Mouse (Mus musculus): Measurements from ENCODE around the gene Cdkn1a. TPM values are rescaled to one million over a fixed set of nuclear protein-coding genes. Genes with fewer than 3 reads are reported as not detected.

Gene Cdkn1a
- polyA plus RNA-seq, 1 experiment from 2014 or later: 34.8 TPM

- 84% methylated on average over 13 of the region's 13 CpGs for WGBS
- Histone ChIP-seq H3K4me3 (no peak overlapping the region), H3K27me3 (replicated peaks) (peaks cover 2% of the 10 kb centered on the region; the same call in 1 of the 2 replicates), H3K4me1 (peaks cover 22% of the 10 kb centered on the region), H3K9ac (no peak overlapping the region), H3K4me2 (replicated peaks) (no peak overlapping the region), H3K9me3 (no peaks in the 10 kb centered on the region), H3K27ac (no peak overlapping the region), H3K36me3 (no peaks in the 10 kb centered on the region)
- no peak for ATAC-seq (ENCODE audit: low FRiP score, low read depth)
These were observed 16.7 kb upstream of the Cdkn1a start for GRCm38 (mm10) chr17:29074085-29074484.

GRCm38 (mm10) chr17:29076235-29076634 is 14.5 kb upstream of the Cdkn1a start:
- ATAC-seq (ENCODE audit: low FRiP score, low read depth): no peak
- no peaks in the 10 kb centered on the region for H3K9me3 ChIP-seq
- H3K36me3 ChIP-seq: no peaks in the 10 kb centered on the region
- no peak overlapping the region for H3K4me2 ChIP-seq (replicated peaks)
- 90% methylated on average over 8 of the region's 8 CpGs for WGBS
- H3K9ac ChIP-seq: no peak overlapping the region
- H3K27ac ChIP-seq: no peak overlapping the region
- peaks cover 26% of the 10 kb centered on the region for H3K4me1 ChIP-seq
- H3K27me3 ChIP-seq (replicated peaks): peaks cover 13% of the 10 kb centered on the region
- H3K4me3 ChIP-seq: no peak overlapping the region

GRCm38 (mm10) chr17:29077786-29078509 is 12.8 kb upstream of the Cdkn1a start:
- Histone ChIP-seq H3K4me1 (peaks cover 22% of the 10 kb centered on the region), H3K27me3 (replicated peaks) (peaks cover 18% of the 10 kb centered on the region), H3K4me3 (no peak overlapping the region), H3K27ac (no peak overlapping the region), H3K9ac (no peak overlapping the region), H3K36me3 (no peaks in the 10 kb centered on the region), H3K4me2 (replicated peaks) (peak overlapping the region; percentile 43), H3K9me3 (no peaks in the 10 kb centered on the region)
- 23% methylated on average over 14 of the region's 14 CpGs for WGBS
- no peak; the same call in 1 of the 2 replicates for ATAC-seq (ENCODE audit: low FRiP score, low read depth)

DNA sequence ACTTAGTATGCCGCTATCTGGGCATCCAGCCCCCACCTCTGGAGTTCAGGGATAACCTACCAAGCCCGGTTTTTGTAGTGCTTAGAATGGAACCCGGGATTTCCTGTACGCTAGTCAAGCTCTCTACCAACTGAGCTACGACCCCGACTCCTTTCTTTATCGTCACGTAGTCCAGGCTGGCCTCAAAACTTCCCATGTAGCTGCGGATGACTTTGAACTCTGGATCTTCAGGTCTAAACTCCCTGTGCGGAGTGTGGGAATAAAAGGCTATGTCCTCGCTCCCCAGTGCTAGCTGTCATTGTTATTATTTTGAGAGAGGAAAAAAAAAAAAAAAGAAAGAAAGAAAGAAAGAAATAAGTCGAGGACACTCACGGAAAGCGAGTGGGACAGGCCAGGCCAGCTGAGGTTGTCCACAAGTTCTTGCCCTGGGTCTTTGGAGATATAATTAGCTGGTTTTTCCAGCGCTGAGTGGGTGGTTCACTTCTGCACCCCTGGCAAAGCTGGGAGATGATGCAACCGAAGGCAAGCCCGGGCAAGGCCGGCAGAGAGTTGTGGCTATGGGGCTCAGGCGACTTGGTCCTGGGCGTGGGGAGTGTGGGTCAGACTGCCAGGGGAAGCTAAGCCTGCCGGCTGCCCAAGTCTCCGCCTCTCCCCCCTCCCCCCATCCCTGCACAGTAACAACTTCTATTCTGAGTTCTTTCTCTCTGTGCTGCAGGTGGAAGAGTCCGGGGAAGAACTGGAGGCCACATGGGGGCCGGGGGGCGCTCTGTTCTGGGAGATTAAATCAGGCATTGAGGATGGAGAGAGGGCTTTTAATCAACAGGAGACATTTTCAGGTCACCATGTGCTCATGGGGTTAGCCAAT is 12.0 kb upstream of the Cdkn1a start:
- Histone ChIP-seq H3K27ac (no peak overlapping the region), H3K4me3 (no peak overlapping the region), H3K9ac (no peak overlapping the region), H3K4me2 (replicated peaks) (peak overlapping the region; percentile 43), H3K27me3 (replicated peaks) (peaks cover 18% of the 10 kb centered on the region), H3K4me1 (peaks cover 22% of the 10 kb centered on the region), H3K9me3 (peaks cover 4% of the 10 kb centered on the region; the same call in 1 of the 2 replicates), H3K36me3 (no peaks in the 10 kb centered on the region)
- WGBS: 8% methylated on average over 25 of the region's 25 CpGs
- no peak for ATAC-seq (ENCODE audit: low FRiP score, low read depth)

- Histone ChIP-seq H3K27ac (no peak overlapping the region), H3K27me3 (replicated peaks) (peaks cover 18% of the 10 kb centered on the region), H3K36me3 (no peaks in the 10 kb centered on the region), H3K9me3 (peaks cover 4% of the 10 kb centered on the region; the same call in 1 of the 2 replicates), H3K4me2 (replicated peaks) (peak overlapping the region; percentile 46), H3K4me1 (peaks cover 22% of the 10 kb centered on the region), H3K9ac (no peak overlapping the region), H3K4me3 (no peak overlapping the region)
- 1% methylated on average over 23 of the region's 23 CpGs for WGBS
- 0 out of 2 replicates have a peak, but pooled peaks have one; percentile 37 for ATAC-seq (ENCODE audit: low FRiP score, low read depth)
These were observed 9.8 kb upstream of the Cdkn1a start for GRCm38 (mm10) chr17:29080758-29081617.

DNA sequence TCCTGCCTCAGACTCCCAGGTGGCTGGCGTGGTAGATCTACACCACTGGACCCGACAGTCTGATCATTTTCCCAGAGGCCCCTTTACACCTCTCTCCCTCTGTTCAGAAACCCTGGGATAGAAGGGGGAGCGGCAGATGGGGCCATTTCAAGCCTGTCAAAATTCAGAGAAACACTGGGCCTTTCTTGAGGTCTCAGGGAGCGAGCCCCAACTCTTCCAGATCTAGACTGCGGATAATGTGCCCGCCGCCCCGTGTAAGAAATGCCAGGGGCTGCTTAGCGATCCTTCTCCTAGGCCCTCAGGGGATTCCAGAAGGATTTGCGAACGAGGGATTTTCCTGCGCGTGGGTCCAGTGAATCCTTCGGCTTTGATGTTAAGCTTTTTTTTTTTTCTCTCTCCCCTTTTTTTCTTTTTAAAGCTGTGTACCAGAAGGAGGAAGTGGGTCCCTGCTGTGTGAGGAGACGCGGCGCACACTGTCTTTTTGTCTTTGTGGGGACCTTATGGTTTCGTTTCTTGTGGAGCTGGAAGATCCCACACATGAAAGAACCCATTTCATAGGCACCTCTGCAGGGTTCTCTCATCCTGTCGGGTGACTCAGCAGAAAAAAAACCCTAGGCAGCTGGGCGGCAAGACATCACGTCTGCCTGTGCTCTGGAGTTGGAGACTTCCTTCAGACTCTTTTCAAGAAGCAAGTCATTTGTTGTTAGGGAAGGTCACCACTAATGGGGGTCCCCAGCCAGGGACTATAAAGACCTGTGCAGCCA is 9.0 kb upstream of the Cdkn1a start:
- H3K27ac ChIP-seq: no peak overlapping the region
- H3K27me3 ChIP-seq (replicated peaks): peaks cover 18% of the 10 kb centered on the region
- peak overlapping the region; percentile 35; the same call in 1 of the 2 replicates for H3K9ac ChIP-seq
- peaks cover 22% of the 10 kb centered on the region for H3K4me1 ChIP-seq
- no peak for ATAC-seq (ENCODE audit: low FRiP score, low read depth)
- no peaks in the 10 kb centered on the region for H3K36me3 ChIP-seq
- H3K4me3 ChIP-seq: no peak overlapping the region
- peaks cover 4% of the 10 kb centered on the region; the same call in 1 of the 2 replicates for H3K9me3 ChIP-seq
- H3K4me2 ChIP-seq (replicated peaks): peak overlapping the region; percentile 46
- WGBS: 5% methylated on average over 21 of the region's 21 CpGs

GRCm38 (mm10) chr17:29083586-29083985 is 7.2 kb upstream of the Cdkn1a start:
- Histone ChIP-seq H3K27me3 (replicated peaks) (peaks cover 18% of the 10 kb centered on the region), H3K9ac (no peak overlapping the region), H3K4me3 (no peak overlapping the region), H3K4me2 (replicated peaks) (no peak overlapping the region), H3K27ac (no peak overlapping the region), H3K4me1 (peaks cover 13% of the 10 kb centered on the region), H3K36me3 (no peaks in the 10 kb centered on the region), H3K9me3 (peaks cover 4% of the 10 kb centered on the region; the same call in 1 of the 2 replicates)
- 95% methylated on average over 8 of the region's 8 CpGs for WGBS
- no peak for ATAC-seq (ENCODE audit: low FRiP score, low read depth)

DNA sequence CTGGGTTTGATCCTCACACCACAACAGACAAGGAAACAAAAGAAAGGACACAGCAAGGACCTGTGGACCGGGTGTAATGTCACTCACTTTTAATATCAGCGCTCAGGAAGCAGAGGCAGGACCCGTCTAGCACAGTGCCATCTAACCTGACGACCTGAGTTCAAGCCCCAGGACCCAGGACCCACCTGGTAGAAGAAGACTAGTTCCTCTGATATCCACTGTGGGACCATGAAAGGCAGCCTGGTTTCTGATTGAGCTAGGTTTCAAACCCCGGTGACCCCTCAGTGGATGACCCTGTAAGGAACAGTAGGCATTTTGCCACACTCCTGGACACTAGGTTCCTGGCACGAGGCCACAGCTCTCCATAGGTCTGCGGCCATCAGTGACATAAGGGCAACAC is 6.1 kb upstream of the Cdkn1a start:
- H3K36me3 ChIP-seq: no peaks in the 10 kb centered on the region
- no peak overlapping the region for H3K9ac ChIP-seq
- H3K27me3 ChIP-seq (replicated peaks): peaks cover 11% of the 10 kb centered on the region
- no peak for ATAC-seq (ENCODE audit: low FRiP score, low read depth)
- H3K4me1 ChIP-seq: peaks cover 13% of the 10 kb centered on the region
- 89% methylated on average over 7 of the region's 7 CpGs for WGBS
- H3K4me2 ChIP-seq (replicated peaks): no peak overlapping the region
- H3K9me3 ChIP-seq: peaks cover 4% of the 10 kb centered on the region; the same call in 1 of the 2 replicates
- no peak overlapping the region for H3K27ac ChIP-seq
- H3K4me3 ChIP-seq: no peak overlapping the region

DNA sequence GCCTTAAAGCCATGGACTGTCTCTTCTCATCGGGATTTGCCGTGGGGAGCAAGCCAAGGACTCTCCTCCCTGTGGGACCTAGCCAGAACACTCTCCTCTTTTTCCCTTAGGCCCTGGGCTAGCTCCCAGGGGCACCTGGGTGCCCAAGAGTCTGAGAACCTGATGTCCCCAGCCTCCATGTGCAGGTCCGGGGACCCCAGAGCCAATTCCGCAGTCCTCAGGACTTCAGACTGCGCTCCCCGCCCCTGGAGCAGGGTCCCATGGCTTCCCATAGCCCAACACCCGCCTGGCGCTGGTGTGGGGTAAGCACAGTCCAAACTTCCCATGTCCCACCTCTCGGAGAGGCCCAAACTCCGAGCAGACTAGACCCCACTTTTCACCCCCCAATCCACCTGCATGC is 5.5 kb upstream of the Cdkn1a start:
- H3K4me1 ChIP-seq: peaks cover 13% of the 10 kb centered on the region
- no peak overlapping the region for H3K4me2 ChIP-seq (replicated peaks)
- 83% methylated on average over 10 of the region's 10 CpGs for WGBS
- peaks cover 10% of the 10 kb centered on the region for H3K27me3 ChIP-seq (replicated peaks)
- H3K4me3 ChIP-seq: no peak overlapping the region
- peaks cover 4% of the 10 kb centered on the region; the same call in 1 of the 2 replicates for H3K9me3 ChIP-seq
- H3K27ac ChIP-seq: no peak overlapping the region
- ATAC-seq (ENCODE audit: low FRiP score, low read depth): no peak
- no peak overlapping the region for H3K9ac ChIP-seq
- H3K36me3 ChIP-seq: no peaks in the 10 kb centered on the region

DNA sequence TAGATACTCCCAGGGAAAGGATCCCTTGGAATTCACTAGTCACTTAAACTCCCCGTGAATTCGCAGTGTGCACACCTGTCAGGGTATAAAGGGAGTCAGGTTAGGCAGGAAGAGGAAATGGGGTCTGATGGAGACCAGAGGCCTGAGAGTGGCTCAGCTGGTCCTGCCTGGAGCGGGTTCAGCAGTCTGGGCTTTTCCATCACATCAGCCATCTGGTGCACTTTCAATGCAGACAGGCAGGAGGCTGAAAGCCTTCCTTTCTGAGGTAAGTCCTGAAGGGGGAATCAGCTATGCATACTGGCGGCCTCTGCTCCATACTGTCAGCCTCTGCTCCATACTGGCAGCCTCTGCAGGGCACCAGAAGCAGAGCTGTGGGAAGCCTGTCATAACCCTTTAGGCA is 3.9 kb upstream of the Cdkn1a start:
- H3K27ac ChIP-seq: no peak overlapping the region
- H3K9ac ChIP-seq: no peak overlapping the region
- H3K4me2 ChIP-seq (replicated peaks): no peak overlapping the region
- no peaks in the 10 kb centered on the region for H3K36me3 ChIP-seq
- WGBS: 79% methylated on average over 4 of the region's 4 CpGs
- ATAC-seq (ENCODE audit: low FRiP score, low read depth): no peak
- H3K4me1 ChIP-seq: no peaks in the 10 kb centered on the region
- H3K9me3 ChIP-seq: peaks cover 4% of the 10 kb centered on the region; the same call in 1 of the 2 replicates
- no peak overlapping the region for H3K4me3 ChIP-seq
- H3K27me3 ChIP-seq (replicated peaks): no peaks in the 10 kb centered on the region; the same call in 1 of the 2 replicates

DNA sequence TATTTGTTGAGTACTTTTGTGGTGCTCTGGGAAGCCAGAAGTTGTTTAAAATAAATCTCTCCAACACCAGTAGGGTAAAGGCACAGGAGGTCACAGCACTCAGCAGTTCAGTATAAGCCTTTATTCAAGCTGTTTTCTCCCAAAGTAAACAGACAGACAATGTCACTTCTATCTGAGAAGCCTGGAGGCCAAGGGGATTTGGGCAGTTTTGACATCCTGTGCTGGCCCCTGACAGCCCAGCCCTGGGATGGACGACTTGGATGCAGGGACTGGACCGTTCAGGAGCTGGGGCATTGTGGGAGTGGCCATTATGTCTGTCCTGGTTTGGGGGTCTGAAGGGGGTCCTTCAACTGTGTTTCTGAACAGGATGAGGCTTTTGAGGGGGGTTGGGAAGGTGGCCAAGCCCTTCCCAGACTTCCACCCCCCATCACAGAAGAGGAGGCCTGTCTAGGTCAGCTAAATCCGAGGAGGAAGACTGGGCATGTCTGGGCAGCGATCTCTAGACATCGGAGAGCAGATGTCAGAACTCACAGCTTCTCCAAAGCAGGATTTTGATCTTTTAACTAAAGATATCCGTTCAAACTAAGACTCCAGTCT is 670 bp downstream of the Cdkn1a start:
- H3K27me3 ChIP-seq (replicated peaks): peaks cover 15% of the 10 kb centered on the region
- no peaks in the 10 kb centered on the region for H3K9me3 ChIP-seq
- H3K4me3 ChIP-seq: no peak overlapping the region
- H3K4me1 ChIP-seq: peaks cover 22% of the 10 kb centered on the region
- no peaks in the 10 kb centered on the region for H3K36me3 ChIP-seq
- no peak overlapping the region for H3K4me2 ChIP-seq (replicated peaks)
- H3K9ac ChIP-seq: no peak overlapping the region
- no peak overlapping the region for H3K27ac ChIP-seq
- ATAC-seq (ENCODE audit: low FRiP score, low read depth): no peak
- 61% methylated on average over 6 of the region's 6 CpGs for WGBS
